Mouse (Mus musculus): ENCODE measurements around the gene Unc5c. TPM values are rescaled to one million over a fixed set of nuclear protein-coding genes. Genes with fewer than 3 reads are reported as not detected.

Gene Unc5c
- polyA plus RNA-seq, 1 experiment from 2014 or later, result 17.2 TPM

- Histone ChIP-seq H3K27ac (ENCODE audit: low read depth) (no peak overlapping the region), H3K4me1 (replicated peaks; ENCODE audit: control insufficient read depth, insufficient read depth, low read length) (no peaks in the 10 kb centered on the region), H3K9ac (ENCODE audit: low read length) (no peak overlapping the region), H3K36me3 (ENCODE audit: control insufficient read depth, insufficient read depth, low read length) (peaks cover 12% of the 10 kb centered on the region; the same call in 1 of the 2 replicates), H3K4me2 (ENCODE audit: low read length) (no peak overlapping the region), H3K27me3 (replicated peaks; ENCODE audit: control insufficient read depth, insufficient read depth, low read length) (no peaks in the 10 kb centered on the region), H3K9me3 (ENCODE audit: control insufficient read depth, low read length) (no peaks in the 10 kb centered on the region), H3K4me3 (ENCODE audit: low read depth, low read length) (no peak overlapping the region)
- 29% methylated on average over 3 of the region's 3 CpGs for WGBS
- DNase-seq (ENCODE audit: low spot score), result no peak
- no peak for ATAC-seq (replicated peaks; ENCODE audit: low FRiP score, low TSS enrichment, low read depth)
Measured at GRCm38 (mm10) chr3:141831135-141831534, 366.1 kb downstream of the Unc5c start.

- WGBS, result 40% methylated on average over 7 of the region's 7 CpGs
- no peak overlapping the region for H3K4me3 ChIP-seq (ENCODE audit: low read depth, low read length)
- H3K4me2 ChIP-seq (ENCODE audit: low read length), result no peak overlapping the region
- no peaks in the 10 kb centered on the region for H3K27me3 ChIP-seq (replicated peaks; ENCODE audit: control insufficient read depth, insufficient read depth, low read length)
- no peaks in the 10 kb centered on the region for H3K9me3 ChIP-seq (ENCODE audit: control insufficient read depth, low read length)
- H3K4me1 ChIP-seq (replicated peaks; ENCODE audit: control insufficient read depth, insufficient read depth, low read length), result no peaks in the 10 kb centered on the region
- no peak overlapping the region for H3K9ac ChIP-seq (ENCODE audit: low read length)
- 0 out of 2 replicates have a peak, but pooled peaks have one; percentile 40 for ATAC-seq (replicated peaks; ENCODE audit: low FRiP score, low TSS enrichment, low read depth)
- H3K36me3 ChIP-seq (ENCODE audit: control insufficient read depth, insufficient read depth, low read length), result no peaks in the 10 kb centered on the region
- no peak for DNase-seq (ENCODE audit: low spot score)
- H3K27ac ChIP-seq (ENCODE audit: low read depth), result no peak overlapping the region
Measured at GRCm38 (mm10) chr3:141838864-141839263, 373.8 kb downstream of the Unc5c start.

GRCm38 (mm10) chr3:141849206-141849605, 384.2 kb downstream of the Unc5c start:
- Histone ChIP-seq H3K4me2 (ENCODE audit: low read length) (no peak overlapping the region), H3K4me1 (replicated peaks; ENCODE audit: control insufficient read depth, insufficient read depth, low read length) (no peaks in the 10 kb centered on the region), H3K27me3 (replicated peaks; ENCODE audit: control insufficient read depth, insufficient read depth, low read length) (no peaks in the 10 kb centered on the region), H3K27ac (ENCODE audit: low read depth) (no peak overlapping the region), H3K36me3 (ENCODE audit: control insufficient read depth, insufficient read depth, low read length) (no peaks in the 10 kb centered on the region), H3K4me3 (ENCODE audit: low read depth, low read length) (no peak overlapping the region), H3K9ac (ENCODE audit: low read length) (no peak overlapping the region), H3K9me3 (ENCODE audit: control insufficient read depth, low read length) (no peaks in the 10 kb centered on the region)
- 68% methylated on average over 1 of the region's 1 CpGs for WGBS
- DNase-seq (ENCODE audit: low spot score) (no peak), ATAC-seq (replicated peaks; ENCODE audit: low FRiP score, low TSS enrichment, low read depth) (no peak)

- Histone ChIP-seq H3K4me3 (ENCODE audit: low read depth, low read length) (no peak overlapping the region), H3K36me3 (ENCODE audit: control insufficient read depth, insufficient read depth, low read length) (no peaks in the 10 kb centered on the region), H3K4me1 (replicated peaks; ENCODE audit: control insufficient read depth, insufficient read depth, low read length) (no peaks in the 10 kb centered on the region), H3K27ac (ENCODE audit: low read depth) (no peak overlapping the region), H3K4me2 (ENCODE audit: low read length) (no peak overlapping the region), H3K9ac (ENCODE audit: low read length) (no peak overlapping the region), H3K27me3 (replicated peaks; ENCODE audit: control insufficient read depth, insufficient read depth, low read length) (no peaks in the 10 kb centered on the region), H3K9me3 (ENCODE audit: control insufficient read depth, low read length) (no peaks in the 10 kb centered on the region)
- ATAC-seq (replicated peaks; ENCODE audit: low FRiP score, low TSS enrichment, low read depth), result no peak
- WGBS, result 80% methylated on average over 7 of the region's 7 CpGs
- no peak for DNase-seq (ENCODE audit: low spot score)
Measured at GRCm38 (mm10) chr3:141850141-141850540, 385.1 kb downstream of the Unc5c start.

- DNase-seq (ENCODE audit: low spot score) (no peak), ATAC-seq (replicated peaks; ENCODE audit: low FRiP score, low TSS enrichment, low read depth) (no peak)
- WGBS, result 84% methylated on average over 4 of the region's 4 CpGs
Measured at GRCm38 (mm10) chr3:141854339-141854738, 389.3 kb downstream of the Unc5c start.

GRCm38 (mm10) chr3:141857123-141857522, 392.1 kb downstream of the Unc5c start:
- no peak overlapping the region for H3K27ac ChIP-seq (ENCODE audit: low read depth)
- no peak overlapping the region for H3K4me2 ChIP-seq (ENCODE audit: low read length)
- H3K36me3 ChIP-seq (ENCODE audit: control insufficient read depth, insufficient read depth, low read length), result no peaks in the 10 kb centered on the region
- H3K9ac ChIP-seq (ENCODE audit: low read length), result no peak overlapping the region
- H3K27me3 ChIP-seq (replicated peaks; ENCODE audit: control insufficient read depth, insufficient read depth, low read length), result no peaks in the 10 kb centered on the region
- no peak overlapping the region for H3K4me3 ChIP-seq (ENCODE audit: low read depth, low read length)
- DNase-seq (ENCODE audit: low spot score) (no peak), ATAC-seq (replicated peaks; ENCODE audit: low FRiP score, low TSS enrichment, low read depth) (no peak)
- no peaks in the 10 kb centered on the region for H3K4me1 ChIP-seq (replicated peaks; ENCODE audit: control insufficient read depth, insufficient read depth, low read length)
- H3K9me3 ChIP-seq (ENCODE audit: control insufficient read depth, low read length), result no peaks in the 10 kb centered on the region
- WGBS, result 82% methylated on average over 8 of the region's 8 CpGs

More at GRCm38 (mm10) chr3:141854339-141854738, 389.3 kb downstream of the Unc5c start:
- H3K4me2 ChIP-seq (ENCODE audit: low read length), result no peak overlapping the region
- H3K4me3 ChIP-seq (ENCODE audit: low read depth, low read length), result no peak overlapping the region
- no peaks in the 10 kb centered on the region for H3K36me3 ChIP-seq (ENCODE audit: control insufficient read depth, insufficient read depth, low read length)
- H3K27me3 ChIP-seq (replicated peaks; ENCODE audit: control insufficient read depth, insufficient read depth, low read length), result no peaks in the 10 kb centered on the region
- no peaks in the 10 kb centered on the region for H3K4me1 ChIP-seq (replicated peaks; ENCODE audit: control insufficient read depth, insufficient read depth, low read length)
- H3K9ac ChIP-seq (ENCODE audit: low read length), result no peak overlapping the region
- no peaks in the 10 kb centered on the region for H3K9me3 ChIP-seq (ENCODE audit: control insufficient read depth, low read length)
- H3K27ac ChIP-seq (ENCODE audit: low read depth), result no peak overlapping the region

- Histone ChIP-seq H3K4me3 (ENCODE audit: low read depth, low read length) (no peak overlapping the region), H3K27me3 (replicated peaks; ENCODE audit: control insufficient read depth, insufficient read depth, low read length) (no peaks in the 10 kb centered on the region), H3K4me2 (ENCODE audit: low read length) (peak overlapping the region; percentile 37; the same call in 1 of the 2 replicates), H3K9ac (ENCODE audit: low read length) (no peak overlapping the region), H3K4me1 (replicated peaks; ENCODE audit: control insufficient read depth, insufficient read depth, low read length) (no peaks in the 10 kb centered on the region), H3K9me3 (ENCODE audit: control insufficient read depth, low read length) (no peaks in the 10 kb centered on the region), H3K27ac (ENCODE audit: low read depth) (no peak overlapping the region), H3K36me3 (ENCODE audit: control insufficient read depth, insufficient read depth, low read length) (no peaks in the 10 kb centered on the region)
- WGBS, result 22% methylated on average over 13 of the region's 13 CpGs
- DNase-seq (ENCODE audit: low spot score) (peak; percentile 74), ATAC-seq (replicated peaks; ENCODE audit: low FRiP score, low TSS enrichment, low read depth) (peak; percentile 70; the same call in 1 of the 2 replicates)
Measured at GRCm38 (mm10) chr3:141862816-141863461, 397.9 kb downstream of the Unc5c start.

GRCm38 (mm10) chr3:141871805-141872204, 406.8 kb downstream of the Unc5c start:
- 79% methylated on average over 3 of the region's 3 CpGs for WGBS
- no peaks in the 10 kb centered on the region for H3K4me1 ChIP-seq (replicated peaks; ENCODE audit: control insufficient read depth, insufficient read depth, low read length)
- no peaks in the 10 kb centered on the region for H3K27me3 ChIP-seq (replicated peaks; ENCODE audit: control insufficient read depth, insufficient read depth, low read length)
- H3K9me3 ChIP-seq (ENCODE audit: control insufficient read depth, low read length), result no peaks in the 10 kb centered on the region
- H3K36me3 ChIP-seq (ENCODE audit: control insufficient read depth, insufficient read depth, low read length), result no peaks in the 10 kb centered on the region
- H3K4me3 ChIP-seq (ENCODE audit: low read depth, low read length), result no peak overlapping the region
- no peak for ATAC-seq (replicated peaks; ENCODE audit: low FRiP score, low TSS enrichment, low read depth)
- no peak overlapping the region for H3K27ac ChIP-seq (ENCODE audit: low read depth)
- DNase-seq (ENCODE audit: low spot score), result no peak
- H3K4me2 ChIP-seq (ENCODE audit: low read length), result no peak overlapping the region
- no peak overlapping the region for H3K9ac ChIP-seq (ENCODE audit: low read length)
